Mouse (Mus musculus) midbrain, embryonic 16.5 days (tissue): ENCODE measurements around the gene Esrrb. TPM values are rescaled to one million over a fixed set of nuclear protein-coding genes. Genes with fewer than 3 reads are reported as not detected.

Experiments
- ATAC-seq: fragments of 200-750 bp; cut with Nextera tagmentation; 2 replicates; pipeline ENCODE4 v1.8.0; 2017; ENCODE audit warnings: moderate TSS enrichment
- H3K27ac ChIP-seq: fragments of 300-500 bp; sonication (generic); 2 replicates; pipeline ENCODE4 v1.5.1; 2014; ENCODE audit warnings: mild to moderate bottlenecking, low read length, mixed read lengths
- H3K27me3 ChIP-seq: fragments of 300-500 bp; sonication (generic); 2 replicates; pipeline ENCODE4 v1.6.1; 2014; ENCODE audit warnings: low read depth, low read length, mixed read lengths; ENCODE audit not compliant: control insufficient read depth, insufficient read depth
- H3K36me3 ChIP-seq: fragments of 300-500 bp; sonication (generic); 2 replicates; pipeline ENCODE4 v1.6.1; 2014; ENCODE audit warnings: mild to moderate bottlenecking, low read length, moderate library complexity, mixed read lengths; ENCODE audit not compliant: control insufficient read depth, insufficient read depth
- H3K4me1 ChIP-seq: fragments of 300-500 bp; sonication (generic); 2 replicates; pipeline ENCODE4 v1.6.1; 2014; ENCODE audit warnings: mild to moderate bottlenecking, low read length, mixed read lengths; ENCODE audit not compliant: control insufficient read depth, insufficient read depth
- H3K4me2 ChIP-seq: fragments of 300-500 bp; sonication (generic); 2 replicates; pipeline ENCODE4 v1.6.1; 2014; ENCODE audit warnings: mild to moderate bottlenecking, low read length, mixed read lengths
- H3K4me3 ChIP-seq: fragments of 300-500 bp; sonication (generic); 2 replicates; pipeline ENCODE4 v1.5.1; 2014; ENCODE audit warnings: low read depth, mild to moderate bottlenecking, low read length, moderate library complexity, mixed read lengths
- H3K9ac ChIP-seq: fragments of 300-500 bp; sonication (generic); 2 replicates; pipeline ENCODE4 v1.6.1; 2014; ENCODE audit warnings: low read depth, low read length, mixed read lengths
- H3K9me3 ChIP-seq: fragments of 300-500 bp; sonication (generic); replicated peaks from 2 replicates; pipeline ENCODE4 v1.6.1; 2014; ENCODE audit warnings: mild to moderate bottlenecking, low read length, mixed read lengths; ENCODE audit not compliant: control insufficient read depth, poor library complexity, severe bottlenecking
- WGBS: fragments of 180-500 bp; shearing (Covaris S2); extraction: QIAGEN DNeasy Blood & Tissue Kit; methylation state at CpG from one replicate; pipeline ENCODE4 v1.1.7; 2014; 5-methylcytosine and 5-hydroxymethylcytosine counted together
- polyA plus RNA-seq: library from polyadenylated mRNA; unstranded; fragments of >200 nt; fragmentation: Nextera tagmentation; extraction: Ambion mirVana; gene quantifications from 2 replicates; pipeline ENCODE4 v1.2.1, GENCODE M21; 2015

Gene Esrrb
- polyA plus RNA-seq, 1 experiment from 2014 or later: 4.7 TPM

- ATAC-seq: no peak
- H3K27ac ChIP-seq: no peak overlapping the region
- H3K36me3 ChIP-seq: no peaks in the 10 kb centered on the region
- H3K4me1 ChIP-seq: no peaks in the 10 kb centered on the region
- no peak overlapping the region for H3K9ac ChIP-seq
- H3K9me3 ChIP-seq: no peaks in the 10 kb centered on the region
- WGBS: 70% methylated on average over 5 of the region's 5 CpGs
- H3K27me3 ChIP-seq: no peaks in the 10 kb centered on the region; the same call in 1 of the 2 replicates
- no peak overlapping the region for H3K4me3 ChIP-seq
- no peak overlapping the region for H3K4me2 ChIP-seq
Observed at GRCm38 (mm10) chr12:86516602-86517001, 155.7 kb downstream of the Esrrb start.

DNA sequence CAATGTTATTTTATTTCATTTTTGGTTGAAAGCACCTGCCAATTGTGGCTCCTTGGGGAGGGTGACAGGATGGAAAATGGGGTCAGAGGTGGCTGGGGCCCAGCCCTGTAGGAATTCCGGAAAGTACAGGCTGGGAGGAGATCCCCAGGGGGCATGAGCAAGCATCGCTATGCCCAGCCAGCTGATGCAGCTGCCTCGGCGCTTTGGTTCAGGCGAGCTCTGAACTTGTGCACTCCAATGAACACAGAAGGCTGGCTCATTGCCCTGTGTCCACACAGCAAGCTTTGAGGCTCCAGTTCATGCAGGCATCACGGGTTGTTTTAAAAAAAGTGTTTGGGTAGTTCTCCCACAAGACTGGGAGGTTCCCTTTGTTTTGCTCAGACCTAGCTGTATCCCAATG is 156.8 kb downstream of the Esrrb start:
- H3K9me3 ChIP-seq: no peaks in the 10 kb centered on the region
- H3K9ac ChIP-seq: no peak overlapping the region
- H3K36me3 ChIP-seq: no peaks in the 10 kb centered on the region
- H3K27ac ChIP-seq: no peak overlapping the region
- H3K27me3 ChIP-seq: no peaks in the 10 kb centered on the region; the same call in 1 of the 2 replicates
- H3K4me1 ChIP-seq: no peaks in the 10 kb centered on the region
- H3K4me2 ChIP-seq: no peak overlapping the region
- no peak overlapping the region for H3K4me3 ChIP-seq
- 52% methylated on average over 6 of the region's 6 CpGs for WGBS
- ATAC-seq: no peak

- Histone ChIP-seq H3K36me3 (no peaks in the 10 kb centered on the region), H3K4me1 (no peaks in the 10 kb centered on the region; the same call in 1 of the 2 replicates), H3K27me3 (no peaks in the 10 kb centered on the region; the same call in 1 of the 2 replicates), H3K9ac (no peak overlapping the region), H3K4me3 (no peak overlapping the region), H3K27ac (no peak overlapping the region), H3K4me2 (no peak overlapping the region), H3K9me3 (no peaks in the 10 kb centered on the region)
- no peak for ATAC-seq
- 29% methylated on average over 18 of the region's 18 CpGs for WGBS
Observed at GRCm38 (mm10) chr12:86518746-86519145, 157.8 kb downstream of the Esrrb start.

GRCm38 (mm10) chr12:86534283-86534682 is 173.4 kb downstream of the Esrrb start:
- 57% methylated on average over 2 of the region's 2 CpGs for WGBS
- H3K4me3 ChIP-seq: no peak overlapping the region
- no peaks in the 10 kb centered on the region for H3K4me1 ChIP-seq
- H3K36me3 ChIP-seq: no peaks in the 10 kb centered on the region
- no peaks in the 10 kb centered on the region for H3K9me3 ChIP-seq
- no peak for ATAC-seq
- no peak overlapping the region for H3K4me2 ChIP-seq
- H3K27ac ChIP-seq: no peak overlapping the region
- H3K9ac ChIP-seq: no peak overlapping the region
- no peaks in the 10 kb centered on the region for H3K27me3 ChIP-seq

- no peaks in the 10 kb centered on the region for H3K9me3 ChIP-seq
- H3K9ac ChIP-seq: no peak overlapping the region
- H3K27me3 ChIP-seq: no peaks in the 10 kb centered on the region
- ATAC-seq: no peak
- no peak overlapping the region for H3K4me3 ChIP-seq
- H3K4me1 ChIP-seq: no peaks in the 10 kb centered on the region
- H3K36me3 ChIP-seq: no peaks in the 10 kb centered on the region
- no peak overlapping the region for H3K27ac ChIP-seq
- H3K4me2 ChIP-seq: no peak overlapping the region
Observed at GRCm38 (mm10) chr12:86537799-86538198, 176.9 kb downstream of the Esrrb start.

DNA sequence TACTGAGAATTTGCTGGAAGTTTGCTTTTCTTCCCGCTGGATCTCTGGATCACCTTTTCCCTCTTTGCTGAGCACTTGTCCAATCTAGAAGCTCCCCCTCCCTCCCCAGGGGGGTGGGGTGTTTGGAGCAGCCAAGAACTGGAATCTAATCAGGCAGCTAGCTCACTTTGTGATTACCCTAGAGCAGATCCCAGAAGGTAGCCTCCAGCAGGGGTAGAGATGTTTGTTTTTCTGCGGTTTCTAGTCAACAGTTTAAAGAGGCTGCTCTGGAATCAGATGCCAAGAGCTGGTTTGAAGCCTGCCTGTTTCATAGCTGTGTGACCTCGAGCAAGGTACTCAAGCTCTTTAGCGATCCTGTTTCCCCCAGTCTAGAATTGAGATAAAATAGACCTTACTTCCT is 177.8 kb downstream of the Esrrb start:
- H3K4me2 ChIP-seq: no peak overlapping the region
- WGBS: 80% methylated on average over 4 of the region's 4 CpGs
- no peak overlapping the region for H3K4me3 ChIP-seq
- H3K4me1 ChIP-seq: no peaks in the 10 kb centered on the region
- no peaks in the 10 kb centered on the region for H3K9me3 ChIP-seq
- no peaks in the 10 kb centered on the region for H3K36me3 ChIP-seq
- no peak overlapping the region for H3K27ac ChIP-seq
- no peak overlapping the region for H3K9ac ChIP-seq
- no peaks in the 10 kb centered on the region for H3K27me3 ChIP-seq
- ATAC-seq: no peak

DNA sequence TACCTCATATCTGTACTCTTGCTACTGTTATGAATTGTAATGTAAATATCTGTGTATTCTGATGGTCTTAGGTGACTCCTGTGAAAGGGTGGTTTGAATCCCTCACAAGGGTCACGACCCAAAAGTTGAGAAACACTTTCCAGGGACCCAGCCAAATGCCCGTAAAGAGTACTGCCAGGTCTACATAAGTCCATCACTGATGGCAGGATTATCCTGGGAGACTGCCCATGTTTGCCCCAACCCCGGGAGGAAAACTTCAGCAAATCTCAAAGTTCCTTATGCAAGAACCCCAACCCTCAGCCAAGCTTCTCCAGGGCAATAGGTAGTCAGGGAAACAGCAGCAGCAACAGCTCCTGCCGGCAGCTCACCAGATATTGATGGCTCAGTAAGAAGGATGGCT is 178.6 kb downstream of the Esrrb start:
- H3K9me3 ChIP-seq: no peaks in the 10 kb centered on the region
- no peaks in the 10 kb centered on the region for H3K4me1 ChIP-seq
- H3K27me3 ChIP-seq: no peaks in the 10 kb centered on the region
- H3K4me2 ChIP-seq: no peak overlapping the region
- ATAC-seq: no peak
- H3K4me3 ChIP-seq: no peak overlapping the region
- WGBS: 81% methylated on average over 4 of the region's 4 CpGs
- H3K27ac ChIP-seq: no peak overlapping the region
- H3K36me3 ChIP-seq: no peaks in the 10 kb centered on the region
- no peak overlapping the region for H3K9ac ChIP-seq

DNA sequence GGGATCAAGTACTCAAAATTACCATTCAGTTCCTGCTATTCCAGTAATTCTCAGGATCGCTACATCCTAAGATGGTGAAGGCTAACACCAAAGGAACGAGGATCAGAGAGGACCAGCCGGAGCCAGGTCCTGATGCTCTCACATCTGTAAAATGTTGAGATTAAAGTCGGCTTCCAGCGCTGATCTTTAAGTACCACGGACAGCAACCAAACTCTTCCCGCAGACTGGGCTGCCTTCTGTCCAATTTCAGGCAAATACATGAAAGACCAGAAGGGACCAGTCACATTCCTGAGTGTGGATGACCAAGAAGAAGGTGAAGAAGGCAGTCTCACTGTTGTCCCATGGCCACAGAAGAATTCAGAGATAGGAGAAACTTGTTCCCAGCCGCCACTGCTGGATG is 186.9 kb downstream of the Esrrb start:
- 33% methylated on average over 8 of the region's 8 CpGs for WGBS
- Histone ChIP-seq H3K4me1 (no peaks in the 10 kb centered on the region), H3K9ac (no peak overlapping the region), H3K4me2 (no peak overlapping the region), H3K4me3 (no peak overlapping the region), H3K27ac (no peak overlapping the region), H3K27me3 (no peaks in the 10 kb centered on the region; the same call in 1 of the 2 replicates), H3K9me3 (no peaks in the 10 kb centered on the region), H3K36me3 (no peaks in the 10 kb centered on the region)
- ATAC-seq: no peak

- Histone ChIP-seq H3K4me3 (no peak overlapping the region), H3K4me2 (no peak overlapping the region), H3K27ac (no peak overlapping the region), H3K36me3 (no peaks in the 10 kb centered on the region), H3K9me3 (no peaks in the 10 kb centered on the region), H3K27me3 (no peaks in the 10 kb centered on the region), H3K9ac (no peak overlapping the region), H3K4me1 (no peaks in the 10 kb centered on the region)
- 53% methylated on average over 10 of the region's 10 CpGs for WGBS
- no peak for ATAC-seq
Observed at GRCm38 (mm10) chr12:86553037-86553436, 192.1 kb downstream of the Esrrb start.
